Mouse (Mus musculus) stomach, postnatal 0 days (tissue): ENCODE results near the gene Fam110a.

Experiments used
- CTCF ChIP-seq: IDR thresholded peaks from 2 replicates; pipeline ENCODE4 v1.5.1; 2016; ENCODE audit warnings: antibody characterized with exemption, low read depth, mild to moderate bottlenecking, moderate library complexity
- EP300 ChIP-seq: optimal IDR thresholded peaks from 2 replicates; pipeline ENCODE3; 2016; ENCODE audit warnings: antibody characterized with exemption

DNA sequence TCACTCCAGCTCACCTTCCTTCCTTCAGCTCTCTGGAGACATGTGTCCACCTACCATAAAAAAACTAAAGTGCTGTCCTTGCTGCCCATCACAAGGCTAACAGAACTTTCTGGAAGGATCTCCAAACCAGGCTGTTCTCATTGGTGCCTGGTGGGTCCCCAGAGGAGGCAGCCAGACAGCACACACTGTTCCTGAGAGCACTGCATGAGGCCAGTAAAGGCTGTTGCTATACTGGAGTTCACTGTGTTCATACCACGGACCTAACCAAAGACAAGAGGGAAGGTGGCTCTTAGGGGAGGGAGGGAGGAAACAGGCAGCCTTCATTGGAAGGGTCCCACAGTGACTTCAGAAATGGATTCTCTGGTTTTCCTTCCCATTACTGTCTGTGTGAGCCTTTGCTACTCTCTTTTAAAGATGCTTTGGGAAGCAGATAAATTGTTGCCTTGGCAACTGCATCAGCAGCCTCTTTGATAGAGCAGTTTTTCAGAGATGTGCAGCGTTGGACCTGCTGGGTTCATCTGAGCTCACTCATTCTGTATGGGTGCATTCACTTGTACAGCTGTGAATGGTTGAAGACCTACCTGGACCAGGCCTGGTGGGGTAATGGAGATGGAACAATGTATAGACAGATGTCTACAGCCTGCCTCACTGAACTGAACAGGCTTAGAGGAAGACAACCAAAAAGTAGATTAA, 30.8 kb downstream of the Fam110a start:
- TF ChIP-seq CTCF: no peak
- no peak for TF ChIP-seq EP300
